Mouse (Mus musculus) left cerebral cortex, postnatal 10 days (tissue): ENCODE measurements around the gene Fam47e. TPM values are rescaled to one million over a fixed set of nuclear protein-coding genes. Genes with fewer than 3 reads are reported as not detected.
"Not testable (repeated sequence)": the region's sequence is repeated elsewhere in the genome, so short reads cannot be mapped to it uniquely, and the experiment has no call there.

Source experiments
- DNase-seq, 2 experiments: peaks; one replicate each; pipeline ENCODE4 v3.0.0; 2021 to 2022; ENCODE audit warnings: low spot score in 2 of 2, mixed read lengths in 1 of 2; ENCODE audit errors: extremely low spot score in 1 of 2
- intact Hi-C: fragments of 180-260 bp; cut with DNase I; formaldehyde crosslinking; loops from one replicate; pipeline ENCODE4 v1.15.1; 2025
- total RNA-seq, 2 experiments: library from RNA; stranded (reverse); gene quantifications; 2 replicates each; pipeline ENCODE4 v1.2.3; 2021

Gene Fam47e
- under 1 TPM in 1 of 2 experiments, not detected in 1; 0.55 TPM for total RNA-seq

DNA sequence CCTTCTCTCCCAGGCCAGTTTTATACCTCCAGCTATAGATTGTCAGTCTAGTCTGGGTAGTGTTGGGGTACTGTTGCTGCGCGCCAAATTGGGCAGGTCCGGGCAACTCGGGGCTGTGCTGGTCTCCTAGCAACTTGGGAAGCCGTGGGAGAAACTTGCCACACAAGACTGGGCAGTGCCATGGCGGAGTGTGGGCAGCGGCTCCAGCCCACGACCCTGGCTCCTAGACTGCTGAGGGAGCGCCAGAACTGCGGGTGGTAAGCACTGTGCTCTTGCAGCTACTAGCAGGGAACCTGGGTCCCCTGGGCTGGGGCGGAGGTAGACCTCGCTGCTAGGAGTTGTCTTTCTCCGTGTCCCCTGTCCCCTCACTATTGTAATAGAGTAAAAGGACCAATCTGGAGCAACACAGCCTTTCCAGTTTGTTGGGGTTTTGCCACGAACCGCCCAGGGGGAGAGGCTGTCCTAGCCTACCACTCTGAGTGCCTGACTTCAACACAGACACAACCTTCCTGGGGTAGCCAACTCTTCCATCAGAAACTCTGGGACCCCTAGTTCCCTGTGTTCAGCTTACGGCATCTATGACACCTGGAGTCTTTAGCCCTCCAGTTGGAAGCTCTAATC is at the start of gene Fam47e:
Gene Fam47e, plus strand, starts transcription at position 179 of the 621 bp plus-strand sequence.
- peak; percentile 21 to 47 for DNase-seq
- intact Hi-C loops = no loop called here

DNA sequence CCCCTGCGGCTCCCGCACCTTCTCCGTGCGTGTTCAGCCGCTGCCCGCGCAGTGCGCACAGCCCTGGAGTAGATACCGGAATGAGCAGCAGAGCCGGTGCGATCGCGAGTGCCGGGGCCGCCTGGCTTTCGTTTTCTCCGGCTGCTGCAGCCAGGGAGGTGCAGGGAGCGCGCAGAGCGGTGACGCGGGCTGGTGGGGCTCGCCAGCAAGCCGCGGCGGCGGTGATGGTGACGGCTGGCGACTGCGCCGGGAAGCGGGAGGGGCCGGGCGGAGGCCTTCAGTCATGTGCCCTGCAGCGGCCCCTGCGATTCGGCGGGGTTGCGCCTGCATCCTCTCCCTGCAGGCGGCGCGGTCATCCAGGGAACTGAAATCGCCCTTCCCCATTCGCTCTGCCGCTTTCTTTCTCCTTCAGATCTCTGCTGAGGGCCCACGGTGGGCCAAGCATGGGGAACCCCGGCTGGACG is 49.4 kb upstream of the Fam47e start:
- DNase-seq = peak; percentile 94 to 98
- intact Hi-C loops = loop anchor here (2.0 kb wide), 1 partner anchor 71 kb away; the partner anchor contains the start of gene Nup54

DNA sequence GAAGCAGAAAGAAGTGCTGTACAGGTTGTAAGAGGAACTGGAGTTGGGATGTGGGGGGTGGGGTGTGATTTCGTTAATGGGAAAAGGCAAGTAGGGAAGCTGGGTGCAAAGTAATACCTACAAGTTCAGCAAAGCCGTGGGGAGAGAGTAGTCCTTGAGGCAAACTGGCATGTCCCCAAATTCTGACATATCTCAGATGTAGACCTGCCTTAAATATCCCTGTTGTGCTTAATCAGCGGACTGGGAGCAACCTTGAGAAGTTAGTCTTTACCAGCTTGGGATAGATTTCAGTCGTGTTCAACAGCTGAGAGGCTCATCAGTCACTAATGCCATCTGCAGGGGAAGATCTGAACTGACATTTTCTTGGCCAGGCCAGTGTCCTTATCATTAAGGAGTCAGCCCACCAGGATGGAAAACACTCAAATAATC is 48.6 kb upstream of the Fam47e start:
- intact Hi-C loops = no loop called here
- DNase-seq = peak in 1 of 2 experiments; percentile 44

DNA sequence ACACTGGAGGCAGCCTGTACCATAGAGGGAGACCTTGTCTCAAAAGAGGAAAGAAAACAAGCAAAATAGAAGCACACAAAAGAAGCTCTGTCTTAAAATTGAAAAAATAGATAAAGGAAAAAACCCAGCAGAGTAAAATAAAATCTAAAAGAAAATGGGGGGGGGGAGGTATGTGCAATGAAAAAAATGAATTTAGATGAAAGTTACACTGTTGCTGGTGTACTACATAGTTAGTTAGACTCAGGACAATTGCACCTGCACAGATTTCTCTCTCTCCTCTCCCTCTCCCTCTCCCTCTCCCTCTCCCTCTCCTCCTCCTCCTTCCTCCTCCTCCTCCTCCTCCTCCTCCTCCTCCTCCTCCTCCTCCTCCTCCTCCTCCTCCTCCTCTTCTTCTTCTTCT is 48.1 kb upstream of the Fam47e start, which contains the start of gene Scarb2:
Gene Scarb2, minus strand, starts transcription at position 101 of the 400 bp plus-strand sequence.
- intact Hi-C loops = no loop called here
- DNase-seq = no peak

DNA sequence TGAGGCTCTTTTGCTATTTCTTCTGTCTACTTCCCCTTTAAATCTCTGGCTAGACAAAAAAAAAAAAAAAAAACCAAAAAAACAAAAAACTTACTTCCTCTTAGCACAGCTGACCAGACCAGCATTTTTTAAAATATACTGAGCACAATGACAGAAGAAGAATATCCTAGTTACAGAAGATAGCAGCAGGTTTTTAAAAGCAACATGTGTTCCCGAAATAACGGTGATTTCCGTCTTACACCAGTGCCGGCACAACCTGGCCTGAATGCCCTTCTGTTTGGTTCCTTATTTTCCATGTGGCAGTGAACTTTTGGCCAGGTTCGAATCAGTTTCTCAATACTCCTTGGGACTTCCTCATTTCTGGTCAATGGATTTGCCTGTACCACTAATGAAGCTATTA is 46.0 kb upstream of the Fam47e start:
- DNase-seq = no peak
- intact Hi-C loops = no loop called here

DNA sequence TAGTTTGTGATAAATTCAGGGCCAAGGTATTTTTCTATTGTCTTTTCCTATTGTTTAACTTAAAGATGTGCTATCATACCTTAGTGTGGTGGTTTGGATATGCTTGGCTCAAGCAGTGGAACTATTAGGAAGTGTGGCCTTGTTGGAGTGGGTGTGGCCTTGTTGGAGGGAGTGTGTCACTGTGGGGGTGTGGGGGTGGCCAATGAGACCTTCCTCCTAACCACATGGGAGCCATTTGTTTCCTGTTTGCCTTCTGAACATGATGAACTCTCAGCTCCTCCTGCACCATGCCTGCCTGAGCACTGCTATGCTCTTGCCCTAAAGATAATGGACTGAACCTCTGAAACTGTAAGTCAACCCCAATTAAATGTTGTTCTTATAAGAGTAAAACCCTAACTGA is 43.6 kb upstream of the Fam47e start:
- intact Hi-C loops = no loop called here
- no peak for DNase-seq

DNA sequence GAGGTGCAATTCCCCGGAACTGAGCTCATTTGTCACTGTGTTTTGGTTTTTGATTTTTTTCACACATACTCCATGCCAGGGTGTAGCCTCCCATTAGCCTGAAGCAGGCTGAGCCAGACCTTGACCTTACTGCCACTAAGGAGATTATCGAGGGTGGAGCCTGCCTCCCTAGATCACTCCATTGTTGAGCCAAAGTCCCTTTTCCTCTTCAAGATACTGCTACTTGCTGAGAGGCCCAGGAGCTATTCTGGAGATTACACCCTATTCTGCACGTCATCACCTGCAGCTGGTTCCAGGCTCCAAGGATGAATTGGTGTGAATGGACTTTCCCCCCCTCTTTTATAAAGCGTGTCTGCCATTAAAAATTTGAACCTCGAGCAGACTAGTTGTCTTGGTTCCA is 42.8 kb upstream of the Fam47e start:
- no peak for DNase-seq
- intact Hi-C loops = no loop called here

DNA sequence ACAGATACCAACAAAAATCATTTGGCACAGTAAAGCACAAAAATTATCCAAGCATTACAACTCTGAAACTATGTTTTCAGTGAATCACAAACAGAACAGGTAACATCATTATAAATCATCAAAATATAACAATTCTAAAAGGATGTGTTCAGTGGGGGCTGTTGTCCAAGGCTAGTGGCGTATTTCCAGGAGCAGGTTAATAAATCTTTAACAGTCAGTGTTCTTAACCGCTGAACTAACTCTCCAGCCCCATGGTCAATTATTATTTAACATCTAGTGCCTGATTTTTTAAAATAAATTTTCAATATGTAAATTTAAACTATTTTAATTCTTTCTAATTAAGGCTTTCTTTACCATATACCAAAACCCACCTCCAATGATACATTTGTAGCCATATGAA is 33.7 kb upstream of the Fam47e start:
- DNase-seq, intact Hi-C loops: not testable (repeated sequence)

DNA sequence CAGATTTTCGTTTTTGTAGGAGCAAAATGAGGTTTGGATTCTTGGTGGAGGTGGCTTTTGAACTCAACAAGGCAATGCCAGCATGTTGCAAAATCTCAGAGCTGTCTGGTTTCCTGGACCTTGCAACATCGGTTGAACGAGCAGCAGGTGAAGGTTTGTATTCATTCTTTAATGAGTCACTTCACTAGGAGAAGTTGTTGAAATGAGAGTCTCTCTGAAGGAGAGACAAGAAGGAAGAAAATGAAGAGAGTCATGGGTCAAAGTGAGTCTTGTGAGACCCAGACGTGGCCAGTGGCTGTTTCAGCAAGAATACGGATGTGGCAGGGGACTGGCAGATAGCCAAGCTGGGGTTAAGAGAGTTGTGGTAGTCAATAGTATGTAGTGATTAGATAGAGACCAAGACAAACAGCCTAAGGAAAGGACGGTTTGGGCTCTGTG is 30.0 kb upstream of the Fam47e start:
- DNase-seq = peak in 1 of 2 experiments; percentile 50
- intact Hi-C loops = no loop called here

DNA sequence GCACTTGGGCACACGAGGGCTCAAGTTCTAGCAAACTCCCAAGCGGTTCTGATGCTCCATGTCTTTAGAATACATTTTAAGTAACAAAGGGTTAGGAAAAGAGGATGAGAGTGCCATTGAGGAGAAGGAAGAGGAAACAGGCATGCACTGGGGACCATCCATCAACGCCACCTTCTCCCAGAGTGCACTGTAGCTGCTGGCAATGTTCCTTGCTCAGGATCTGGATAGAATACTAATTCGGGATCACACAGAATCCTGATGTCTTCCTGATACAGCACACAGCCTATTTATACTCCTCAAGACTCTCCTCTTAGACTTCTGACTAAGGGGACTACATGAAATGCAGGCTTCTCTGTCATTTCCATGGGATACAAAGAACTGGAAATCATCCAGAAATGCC is 15.2 kb upstream of the Fam47e start:
- no peak for DNase-seq
- intact Hi-C loops = no loop called here

DNA sequence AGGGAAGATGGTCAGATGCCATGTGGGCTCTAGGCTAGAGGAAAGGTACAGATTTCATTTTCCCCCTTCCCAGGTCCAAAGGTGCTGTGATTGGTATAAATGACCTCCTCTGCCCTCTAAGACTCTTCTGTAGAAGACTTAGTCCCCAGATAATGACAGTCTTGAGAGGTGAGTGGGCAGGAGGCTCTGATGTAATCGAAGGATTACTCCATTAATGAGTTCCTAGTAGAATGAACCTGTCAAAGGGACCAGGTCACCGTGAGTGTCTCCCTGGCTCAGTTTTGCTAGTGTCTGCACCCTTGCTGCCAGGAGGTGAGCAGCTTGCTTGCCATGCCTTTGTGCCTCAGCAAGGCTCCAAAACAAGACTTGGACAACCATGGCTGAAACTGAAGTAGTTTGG is 2.3 kb upstream of the Fam47e start:
- DNase-seq = no peak
- intact Hi-C loops = no loop called here

DNA sequence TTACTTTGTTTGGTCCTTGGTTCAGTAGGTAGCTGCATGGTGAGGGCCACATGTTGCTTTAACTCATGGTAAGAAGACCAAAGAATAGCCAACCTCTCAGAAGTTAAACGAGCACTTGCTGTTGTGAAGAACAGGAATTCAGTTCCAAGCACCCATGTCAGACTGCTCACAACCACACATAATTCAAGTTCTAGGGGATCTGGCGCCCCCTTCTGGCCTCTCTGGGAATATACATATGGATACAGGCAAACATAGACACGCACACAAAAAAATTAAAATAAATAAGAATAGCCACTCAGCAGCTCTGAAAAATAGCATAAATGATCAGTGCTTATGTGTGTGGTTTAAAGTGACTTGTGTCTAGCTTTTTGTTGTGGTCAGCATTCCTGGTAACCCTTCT is 930 bp upstream of the Fam47e start:
- intact Hi-C loops = no loop called here
- no peak for DNase-seq

DNA sequence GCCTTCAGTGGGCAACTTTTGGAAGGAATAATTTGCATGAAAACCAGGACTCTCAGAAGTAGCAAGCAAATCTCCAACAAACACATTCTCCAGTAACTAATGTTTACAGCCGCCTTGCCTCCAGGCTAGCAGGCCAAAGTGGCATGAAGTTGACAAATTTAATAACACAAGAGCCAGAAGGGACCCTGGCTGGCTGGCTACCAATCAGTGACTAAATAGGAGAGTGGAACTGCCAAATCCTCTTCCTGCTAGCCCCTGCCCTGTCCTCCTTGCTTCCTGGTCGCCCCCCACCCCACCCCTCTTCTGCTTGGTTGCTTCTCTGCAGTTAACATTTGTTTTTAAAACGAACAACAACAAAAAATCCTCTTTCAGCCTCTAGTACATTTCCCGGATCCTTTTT is 426 bp upstream of the Fam47e start:
- intact Hi-C loops = no loop called here
- no peak for DNase-seq

DNA sequence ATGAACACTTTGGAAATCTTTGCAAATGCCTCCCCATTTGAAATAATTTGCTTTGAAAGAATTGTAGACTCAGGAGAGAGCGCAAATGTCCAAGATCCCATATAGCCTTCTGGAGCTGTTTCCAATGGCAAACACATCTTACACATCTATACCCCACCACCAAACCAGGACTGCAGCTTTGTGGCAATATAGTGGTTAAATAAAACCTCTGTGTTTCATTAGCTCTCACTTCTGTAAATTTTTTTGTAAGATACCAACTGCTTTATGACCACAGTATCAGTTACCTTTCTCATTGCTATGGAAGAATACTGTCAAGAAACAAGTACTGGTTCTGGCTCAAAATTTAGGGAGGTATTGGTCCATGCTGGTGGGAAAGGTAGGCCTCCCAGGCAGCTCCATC is 1.0 kb downstream of the Fam47e start:
- DNase-seq = no peak
- intact Hi-C loops = no loop called here

DNA sequence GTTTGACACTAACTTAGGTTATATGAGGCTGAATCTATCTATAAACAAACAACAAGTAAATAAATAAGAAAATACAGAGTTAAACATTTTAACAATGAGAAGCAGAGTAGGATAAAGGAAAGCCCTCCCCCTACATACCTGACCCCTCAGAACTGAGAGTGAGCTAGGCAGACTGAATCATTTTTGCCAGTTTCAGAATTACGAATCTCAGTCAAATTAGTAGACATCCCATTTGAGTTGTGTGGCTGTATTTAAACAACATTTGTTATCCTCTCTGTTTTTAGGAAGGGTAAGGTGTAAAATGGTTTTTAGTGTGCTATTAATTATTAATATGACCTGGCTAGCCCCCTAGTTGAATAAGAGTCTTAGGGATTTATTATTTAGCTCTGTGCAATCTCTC is 2.6 kb downstream of the Fam47e start:
- DNase-seq = no peak
- intact Hi-C loops = no loop called here

DNA sequence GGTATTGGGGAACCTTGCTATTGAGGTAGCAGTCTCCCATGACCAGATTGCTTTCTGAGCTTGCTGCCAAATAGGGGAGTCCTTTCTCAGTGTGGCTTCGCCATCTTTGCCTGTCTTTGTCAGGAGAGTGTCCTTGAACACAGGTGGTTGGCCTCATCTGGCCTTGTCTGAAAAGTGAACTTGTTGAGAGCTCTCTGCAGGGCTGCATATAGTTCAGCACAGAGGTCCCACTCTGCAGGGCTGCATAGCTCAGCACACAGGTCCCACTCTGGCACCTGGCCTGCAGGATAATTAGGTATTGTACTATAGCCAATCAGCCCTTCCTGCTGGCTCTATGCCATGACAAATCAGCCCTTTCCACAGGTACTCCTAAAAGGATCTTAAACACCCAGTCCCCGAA is 5.3 kb downstream of the Fam47e start:
- intact Hi-C loops = no loop called here
- no peak for DNase-seq

DNA sequence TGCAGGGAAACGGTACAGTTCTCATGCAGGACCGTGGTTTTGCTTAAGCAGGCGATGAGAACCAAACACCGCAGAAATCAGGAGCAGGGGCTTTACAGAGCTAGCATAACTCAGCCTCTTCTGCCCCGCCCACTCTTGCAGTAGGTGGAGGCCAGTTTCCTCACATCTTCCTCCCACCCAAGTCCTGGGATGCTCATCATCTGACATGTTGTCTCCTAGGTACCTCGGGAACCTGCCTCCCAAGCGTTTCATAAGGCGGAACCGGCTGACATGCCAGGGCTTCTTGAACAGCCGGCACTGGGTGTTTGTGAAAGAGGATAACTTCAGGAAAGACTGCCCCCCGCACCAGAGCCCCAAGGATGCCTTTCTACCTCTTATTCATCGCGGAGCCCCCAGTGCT is 7.1 kb downstream of the Fam47e start:
- no peak for DNase-seq
- intact Hi-C loops = no loop called here

DNA sequence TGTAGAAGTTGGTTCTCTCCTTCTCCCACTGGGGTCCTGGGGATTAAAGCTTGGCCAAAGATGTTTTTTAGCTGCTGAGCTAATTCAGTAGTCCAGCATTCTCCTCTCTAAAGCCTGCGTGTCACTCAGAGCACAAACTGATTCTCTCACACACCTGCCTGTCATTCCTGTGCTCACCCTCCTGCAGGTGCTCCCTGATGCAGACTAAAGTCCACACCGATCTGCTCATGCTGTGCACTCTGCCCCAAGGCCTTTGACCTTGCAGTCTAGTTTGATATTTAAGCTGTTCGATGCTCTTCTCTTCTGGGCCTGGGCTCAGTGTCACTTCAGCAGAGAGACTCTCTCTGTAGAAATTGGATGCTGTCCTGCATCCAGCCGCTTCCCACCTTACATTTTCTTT is 16.4 kb downstream of the Fam47e start:
- DNase-seq = no peak
- intact Hi-C loops = no loop called here

DNA sequence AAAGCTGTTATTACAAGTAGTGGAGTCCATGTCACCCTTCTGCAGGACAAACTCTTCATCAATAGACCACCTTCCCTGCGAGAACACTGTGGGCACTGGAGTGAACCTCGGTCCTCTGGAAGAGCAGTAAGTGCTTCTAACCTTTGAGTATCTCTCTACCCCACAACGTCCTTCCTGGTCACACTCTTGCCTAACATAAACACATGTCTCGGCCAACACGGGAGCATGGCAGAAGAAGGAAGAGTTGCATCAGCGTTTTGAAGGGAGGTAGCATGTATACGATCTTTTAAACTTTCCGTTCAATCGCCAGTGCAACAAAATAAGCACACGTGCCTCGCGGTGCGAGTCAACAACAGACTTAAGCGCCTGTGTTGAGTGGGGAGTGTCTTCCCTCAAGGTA is 24.7 kb downstream of the Fam47e start:
- DNase-seq = no peak
- intact Hi-C loops = no loop called here

DNA sequence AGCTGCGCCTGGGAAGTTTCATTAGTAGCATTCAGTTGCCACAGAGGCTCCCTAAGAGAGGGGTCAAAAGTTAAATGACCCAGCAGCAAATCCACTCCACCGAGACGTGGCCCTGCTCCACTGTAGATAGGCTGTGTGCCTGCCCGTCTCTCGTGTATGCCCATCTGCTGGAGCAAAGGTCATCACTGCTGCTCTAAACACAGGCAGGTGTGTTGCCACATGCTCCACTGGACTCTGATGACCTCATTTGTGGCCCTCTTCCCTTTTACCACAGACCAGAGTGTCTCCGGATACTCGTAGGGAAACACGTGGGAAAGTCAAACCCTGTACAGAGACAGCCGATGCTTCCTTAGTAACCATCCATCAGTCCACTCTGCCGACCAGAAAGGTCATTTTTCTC is 31.1 kb downstream of the Fam47e start:
- intact Hi-C loops = no loop called here
- DNase-seq = no peak

DNA sequence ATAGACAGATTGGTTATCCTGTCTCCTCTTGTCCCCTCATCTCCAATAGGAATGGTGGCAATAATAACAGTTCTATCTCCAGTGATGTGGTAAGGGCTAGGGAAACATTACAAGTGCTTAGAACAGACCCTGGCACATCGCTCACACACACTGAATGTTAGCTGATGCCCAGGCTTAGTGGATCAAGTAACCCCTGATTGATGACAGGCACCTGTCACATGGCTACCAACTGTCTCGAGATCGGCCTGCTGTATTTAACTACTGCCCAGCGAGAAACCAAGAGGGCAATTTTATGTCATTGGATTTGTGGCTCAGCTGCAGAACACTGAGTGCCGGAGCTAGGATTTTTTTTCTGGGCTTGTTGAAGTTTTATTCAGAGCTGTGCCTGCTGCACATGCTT is 40.2 kb downstream of the Fam47e start:
- no peak for DNase-seq
- intact Hi-C loops = no loop called here
